Comparison of ENCODE assay signal across 8 mouse cellular contexts in the genomic region with DNA sequence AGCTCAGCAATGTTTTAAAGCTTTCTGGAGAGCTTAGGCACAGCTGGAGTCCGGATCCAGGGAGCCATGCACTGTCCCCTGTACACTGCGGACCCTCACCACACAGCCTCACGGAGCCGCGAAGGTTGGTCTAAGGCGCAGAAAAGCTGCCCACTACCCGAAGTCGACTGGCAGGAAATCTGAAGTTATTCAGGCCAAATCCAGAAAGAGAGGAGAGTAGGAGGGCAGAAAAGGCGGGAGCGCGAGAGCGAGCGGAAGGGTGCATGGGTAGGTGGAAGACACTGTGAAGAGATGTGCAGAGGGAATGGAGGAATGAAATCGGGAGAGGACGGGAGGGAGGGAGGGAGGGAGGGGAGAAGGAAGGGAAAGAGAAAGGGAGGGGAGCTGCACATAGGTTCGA. TPM values are rescaled to one million over a fixed set of nuclear protein-coding genes. Genes with fewer than 3 reads are reported as not detected.
DNase-seq lines count a peak whose midpoint lies in the region; ATAC-seq and TF ChIP-seq lines count a peak whose summit lies in the region.
"Had no signal": no experiment of that assay in that cellular context is flagged by ENCODE, and none has a peak within 500 bp of the region (broad histone marks: within the 10 kb centered on the region; RNA-seq: fewer than 3 reads in every experiment).

No protein-coding gene starts in this region.

- peaks cover 18% of the 10 kb centered on the region for H3K4me1 ChIP-seq in lung, embryonic 15.5 days
- peaks cover 14% of the 10 kb centered on the region for H3K4me1 ChIP-seq in embryonic facial prominence, embryonic 10.5 days
- H3K4me1 ChIP-seq in heart, postnatal 0 days (ENCODE audit: control insufficient read depth, insufficient read depth) = peaks cover 4% of the 10 kb centered on the region; the same call in 1 of the 2 replicates
- peaks cover 5% of the 10 kb centered on the region; the same call in 1 of the 2 replicates for H3K4me1 ChIP-seq in liver, embryonic 16.5 days (ENCODE audit: control insufficient read depth, low read depth, low read length)
- H3K4me1 ChIP-seq in stomach, embryonic 16.5 days (ENCODE audit: control insufficient read depth, insufficient read depth, low read length) = 0 out of 2 replicates have a peak, but pooled peaks cover 9% of the 10 kb centered on the region

- peak overlapping the region; percentile 77 for H3K4me2 ChIP-seq in lung, embryonic 15.5 days
- peak overlapping the region; percentile 63 for H3K4me2 ChIP-seq in heart, postnatal 0 days (ENCODE audit: low read depth, low read length)
- H3K4me2 ChIP-seq in liver, embryonic 16.5 days (ENCODE audit: low read depth, low read length) = peak overlapping the region; percentile 70
- H3K4me2 ChIP-seq in stomach, embryonic 16.5 days (ENCODE audit: low read depth, low read length) = peak overlapping the region; percentile 86

- no peak for TF ChIP-seq CTCF in heart, postnatal 0 days (IDR thresholded peaks at IDR 0.05; ENCODE audit: low read depth)

- under 1% methylated on average over 16 of the region's 16 CpGs for WGBS in lung, embryonic 15.5 days
- WGBS in embryonic facial prominence, embryonic 10.5 days = under 1% methylated on average over 16 of the region's 16 CpGs
- WGBS in heart, postnatal 0 days = under 1% methylated on average over 15 of the region's 16 CpGs
- WGBS in liver, embryonic 16.5 days (ENCODE audit: insufficient replicate concordance) = 1% methylated on average over 16 of the region's 16 CpGs
- WGBS in stomach, embryonic 16.5 days = 3% methylated on average over 16 of the region's 16 CpGs

- H3K9ac ChIP-seq in lung, embryonic 15.5 days = peak overlapping the region; percentile 38; the same call in 1 of the 2 replicates
- no peak overlapping the region for H3K9ac ChIP-seq in heart, postnatal 0 days (replicated peaks; ENCODE audit: low read depth, low read length)
- H3K9ac ChIP-seq in liver, embryonic 16.5 days (ENCODE audit: low read depth, low read length) = no peak overlapping the region
- H3K9ac ChIP-seq in stomach, embryonic 16.5 days (ENCODE audit: low read length) = peak overlapping the region; percentile 67

- H3K27ac ChIP-seq in lung, embryonic 15.5 days = peak overlapping the region; percentile 53; the same call in 1 of the 2 replicates
- peak overlapping the region; percentile 86 for H3K27ac ChIP-seq in embryonic facial prominence, embryonic 10.5 days (replicated peaks)
- no peak overlapping the region for H3K27ac ChIP-seq in heart, postnatal 0 days (ENCODE audit: low read depth)
- no peak overlapping the region for H3K27ac ChIP-seq in liver, embryonic 16.5 days (ENCODE audit: low read length)
- H3K27ac ChIP-seq in stomach, embryonic 16.5 days (ENCODE audit: low read length) = no peak overlapping the region; the same call in 1 of the 2 replicates

- no peaks in the 10 kb centered on the region for H3K36me3 ChIP-seq in lung, embryonic 15.5 days
- no peaks in the 10 kb centered on the region for H3K36me3 ChIP-seq in embryonic facial prominence, embryonic 10.5 days (replicated peaks)
- H3K36me3 ChIP-seq in heart, postnatal 0 days (replicated peaks; ENCODE audit: control insufficient read depth, insufficient read depth, low read length) = no peaks in the 10 kb centered on the region
- no peaks in the 10 kb centered on the region for H3K36me3 ChIP-seq in liver, embryonic 16.5 days (ENCODE audit: control insufficient read depth, insufficient read depth)
- H3K36me3 ChIP-seq in stomach, embryonic 16.5 days (ENCODE audit: control insufficient read depth, insufficient read depth, low read length) = no peaks in the 10 kb centered on the region

- no peaks in the 10 kb centered on the region for H3K27me3 ChIP-seq in lung, embryonic 15.5 days
- peaks cover 24% of the 10 kb centered on the region for H3K27me3 ChIP-seq in embryonic facial prominence, embryonic 10.5 days (replicated peaks; ENCODE audit: low read depth, poor library complexity, severe bottlenecking)
- H3K27me3 ChIP-seq in heart, postnatal 0 days (ENCODE audit: control insufficient read depth, insufficient read depth, low read length) = peaks cover 12% of the 10 kb centered on the region
- H3K27me3 ChIP-seq in liver, embryonic 16.5 days (ENCODE audit: control insufficient read depth, insufficient read depth, low read depth, low read length) = peaks cover 9% of the 10 kb centered on the region
- H3K27me3 ChIP-seq in stomach, embryonic 16.5 days (ENCODE audit: control insufficient read depth, insufficient read depth, low read length) = no peaks in the 10 kb centered on the region

- H3K9me3 ChIP-seq in lung, embryonic 15.5 days = no peaks in the 10 kb centered on the region
- 0 out of 2 replicates have a peak, but pooled peaks cover 2% of the 10 kb centered on the region for H3K9me3 ChIP-seq in embryonic facial prominence, embryonic 10.5 days
- H3K9me3 ChIP-seq in heart, postnatal 0 days (replicated peaks; ENCODE audit: control insufficient read depth, low read length) = no peaks in the 10 kb centered on the region
- H3K9me3 ChIP-seq in liver, embryonic 16.5 days (replicated peaks; ENCODE audit: control insufficient read depth, low read length) = no peaks in the 10 kb centered on the region
- H3K9me3 ChIP-seq in stomach, embryonic 16.5 days (replicated peaks; ENCODE audit: control insufficient read depth, low read length) = no peaks in the 10 kb centered on the region

- no peak for DNase-seq in lung, postnatal 14 days
- DNase-seq in embryonic facial prominence, embryonic 10.5 days (ENCODE audit: low spot score) = no peak
- DNase-seq in heart, postnatal 0 days (ENCODE audit: low spot score) = no peak
- no peak for DNase-seq in layer of hippocampus, postnatal 25 days (ENCODE audit: extremely low spot score in 1 of 2, low spot score in 1 of 2)

- peak overlapping the region; percentile 40 for H3K4me3 ChIP-seq in lung, embryonic 15.5 days
- peak overlapping the region; percentile 62 for H3K4me3 ChIP-seq in embryonic facial prominence, embryonic 10.5 days
- peak overlapping the region; percentile 39 for H3K4me3 ChIP-seq in heart, postnatal 0 days (ENCODE audit: low read depth, low read length)
- H3K4me3 ChIP-seq in liver, embryonic 16.5 days (ENCODE audit: low read depth, low read length) = peak overlapping the region; percentile 14
- H3K4me3 ChIP-seq in stomach, embryonic 16.5 days (replicated peaks; ENCODE audit: low read length) = peak overlapping the region; percentile 47
- H3K4me3 ChIP-seq: erythroblast, embryonic 14.5 days had no signal

- no peak for TF ChIP-seq EP300 in heart, postnatal 0 days (IDR thresholded peaks at IDR 0.05; ENCODE audit: low read depth)

- peak; percentile 48 for ATAC-seq in lung, embryonic 15.5 days (ENCODE audit: borderline replicate concordance, extremely low read depth, low FRiP score, low TSS enrichment)
- peak; percentile 14; the same call in 1 of the 2 replicates for ATAC-seq in heart, postnatal 0 days (ENCODE audit: insufficient read depth, low read depth)
- no peak for ATAC-seq in liver, embryonic 16.5 days (ENCODE audit: low read depth)
- ATAC-seq in stomach, embryonic 16.5 days (ENCODE audit: insufficient read depth, low FRiP score) = peak; percentile 51; the same call in 1 of the 2 replicates

RNA-seq across cellular contexts. Expression of gene Kdm8, which starts 51.2 kb away (rescaled TPM):
- 14.5 and 15.6 TPM in 2 replicates for polyA plus RNA-seq in lung, embryonic 15.5 days (2015; fragmentation: Nextera tagmentation; extraction: Ambion mirVana)
- 16.4 and 16.5 TPM in 2 replicates for polyA plus RNA-seq in embryonic facial prominence, embryonic 10.5 days (2016; fragmentation: Nextera tagmentation; extraction: Ambion mirVana)
- 4.0 and 6.8 TPM in 2 replicates for total RNA-seq in heart, postnatal 0 days (2014; rRNA removed; ENCODE audit: low replicate concordance)
- polyA plus RNA-seq in heart, postnatal 0 days (2015; fragmentation: Nextera tagmentation; extraction: Ambion mirVana) = 3.7 and 3.8 TPM in 2 replicates
- 5.6 and 5.8 TPM in 2 replicates for polyA plus RNA-seq in liver, embryonic 16.5 days (2015; fragmentation: Nextera tagmentation; extraction: Ambion mirVana)
- polyA plus RNA-seq in stomach, embryonic 16.5 days (2015; fragmentation: Nextera tagmentation; extraction: Ambion mirVana) = 8.2 and 8.7 TPM in 2 replicates
- 1 to 10 TPM; 3.9 to 5.6 TPM for total RNA-seq in layer of hippocampus, postnatal 25 days (2021)

Comparison
In these comparisons a context has a peak if more than half of its experiments do, and no peak if none do; other contexts are left out.
1. H3K27ac ChIP-seq: peak in lung, embryonic 15.5 days (single experiment) and embryonic facial prominence, embryonic 10.5 days (single experiment); none in heart, postnatal 0 days (single experiment), liver, embryonic 16.5 days (single experiment) and stomach, embryonic 16.5 days (single experiment).
2. H3K9ac ChIP-seq: peak in lung, embryonic 15.5 days (single experiment) and stomach, embryonic 16.5 days (single experiment); none in heart, postnatal 0 days (single experiment) and liver, embryonic 16.5 days (single experiment).
3. Peak in every context shown above with its lines, with median percentiles within 50 percentile points of each other: H3K4me2 ChIP-seq and H3K4me3 ChIP-seq.